Mouse (Mus musculus) hindbrain, embryonic 14.5 days (tissue): ENCODE measurements around the gene Farsa. TPM values are rescaled to one million over a fixed set of nuclear protein-coding genes. Genes with fewer than 3 reads are reported as not detected.
"Not testable (repeated sequence)": the region's sequence is repeated elsewhere in the genome, so short reads cannot be mapped to it uniquely, and the experiment has no call there.

Experiments
- ATAC-seq: fragments of 200-750 bp; cut with Nextera tagmentation; 2 replicates; pipeline ENCODE4 v1.8.0; 2017; ENCODE audit warnings: moderate number of reproducible peaks, mild to moderate bottlenecking, moderate TSS enrichment, moderate library complexity; ENCODE audit not compliant: low FRiP score
- DNase-seq: peaks from one replicate; pipeline ENCODE4 v3.0.0-alpha.2; 2015; ENCODE audit warnings: low spot score
- H3K27ac ChIP-seq: fragments of 300-500 bp; sonication (generic); 2 replicates; pipeline ENCODE4 v1.5.1; 2014; ENCODE audit warnings: mild to moderate bottlenecking, moderate library complexity
- H3K27me3 ChIP-seq: fragments of 300-500 bp; sonication (generic); 2 replicates; pipeline ENCODE4 v1.6.1; 2014; ENCODE audit warnings: mild to moderate bottlenecking, low read length, mixed read lengths; ENCODE audit not compliant: control insufficient read depth, insufficient read depth
- H3K36me3 ChIP-seq: fragments of 300-500 bp; sonication (generic); replicated peaks from 2 replicates; pipeline ENCODE4 v1.6.1; 2014; ENCODE audit not compliant: control insufficient read depth, insufficient read depth
- H3K4me1 ChIP-seq: fragments of 300-500 bp; sonication (generic); replicated peaks from 2 replicates; pipeline ENCODE4 v1.6.1; 2014; ENCODE audit warnings: antibody characterized with exemption, low read length, mixed read lengths; ENCODE audit not compliant: control insufficient read depth, insufficient read depth
- H3K4me2 ChIP-seq: fragments of 300-500 bp; sonication (generic); replicated peaks from 2 replicates; pipeline ENCODE4 v1.6.1; 2014; ENCODE audit warnings: mild to moderate bottlenecking, moderate library complexity
- H3K4me3 ChIP-seq: fragments of 300-500 bp; sonication (generic); replicated peaks from 2 replicates; pipeline ENCODE4 v1.5.1; 2014; ENCODE audit warnings: mild to moderate bottlenecking, low read length
- H3K9ac ChIP-seq: fragments of 300-500 bp; sonication (generic); 2 replicates; pipeline ENCODE4 v1.6.1; 2014
- H3K9me3 ChIP-seq: fragments of 300-500 bp; sonication (generic); 2 replicates; pipeline ENCODE4 v1.6.1; 2016; ENCODE audit warnings: low read length; ENCODE audit not compliant: control insufficient read depth
- WGBS: fragments of 180-500 bp; shearing (Covaris S2); extraction: QIAGEN DNeasy Blood & Tissue Kit; methylation state at CpG from one replicate; pipeline ENCODE4 v1.1.7; 2014; 5-methylcytosine and 5-hydroxymethylcytosine counted together
- polyA plus RNA-seq: library from polyadenylated mRNA; unstranded; fragments of >200 nt; fragmentation: Nextera tagmentation; extraction: Ambion mirVana; gene quantifications from 2 replicates; pipeline ENCODE4 v1.2.1, GENCODE M21; 2014

Farsa gene
- polyA plus RNA-seq, 1 experiment from 2014 or later: 87.8 TPM

- Histone ChIP-seq H3K4me2 (no peak overlapping the region), H3K4me3 (no peak overlapping the region), H3K9me3 (no peaks in the 10 kb centered on the region), H3K36me3 (peaks cover 21% of the 10 kb centered on the region), H3K9ac (no peak overlapping the region), H3K4me1 (peaks cover 16% of the 10 kb centered on the region), H3K27me3 (peaks cover 30% of the 10 kb centered on the region), H3K27ac (no peak overlapping the region)
- DNase-seq: no peak
- 86% methylated on average over 9 of the region's 9 CpGs for WGBS
- no peak for ATAC-seq
Measured at GRCm38 (mm10) chr8:84907037-84907436, 50.2 kb downstream of the Farsa start.

DNA sequence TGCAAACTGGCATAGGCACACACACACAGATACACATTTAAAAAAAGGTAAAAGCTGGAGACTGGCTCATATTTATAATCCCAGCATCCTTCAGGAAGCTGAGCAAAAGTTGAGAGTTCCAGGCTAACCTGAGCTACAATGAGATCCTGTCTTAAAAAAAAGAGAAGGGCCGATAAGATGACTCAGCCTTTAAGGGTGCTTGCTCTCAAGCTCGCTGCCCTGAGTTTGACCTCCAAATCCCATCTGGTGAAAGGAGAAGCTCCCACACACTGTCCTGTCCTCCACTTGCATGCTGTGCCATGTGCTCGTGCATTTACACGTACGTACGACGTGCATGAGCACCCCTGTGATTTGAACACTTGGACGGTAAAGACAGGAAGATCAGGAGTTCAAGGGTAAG lies 50.7 kb downstream of the Farsa start:
- Histone ChIP-seq H3K4me3 (no peak overlapping the region), H3K36me3 (peaks cover 25% of the 10 kb centered on the region), H3K9me3 (no peaks in the 10 kb centered on the region), H3K4me2 (no peak overlapping the region), H3K27ac (no peak overlapping the region), H3K4me1 (peaks cover 16% of the 10 kb centered on the region), H3K9ac (no peak overlapping the region), H3K27me3 (peaks cover 29% of the 10 kb centered on the region)
- DNase-seq: no peak
- no peak for ATAC-seq
- 79% methylated on average over 8 of the region's 8 CpGs for WGBS

- Histone ChIP-seq H3K4me3 (peak overlapping the region; percentile 32; the same call in 1 of the 2 replicates), H3K27me3 (peaks cover 24% of the 10 kb centered on the region), H3K4me1 (peaks cover 12% of the 10 kb centered on the region), H3K4me2 (peak overlapping the region; percentile 58), H3K36me3 (peaks cover 30% of the 10 kb centered on the region)
- not testable (repeated sequence) for H3K27ac ChIP-seq, DNase-seq, H3K9ac ChIP-seq, H3K9me3 ChIP-seq, ATAC-seq
- 28% methylated on average over 7 of the region's 7 CpGs for WGBS
Measured at GRCm38 (mm10) chr8:84907979-84908378, 51.2 kb downstream of the Farsa start.

GRCm38 (mm10) chr8:84908421-84909161 lies 51.8 kb downstream of the Farsa start, which contains the start of gene Dnase2a:
TSS of gene Dnase2a (plus strand) at chr8:84908560.
- H3K9me3 ChIP-seq: no peaks in the 10 kb centered on the region
- ATAC-seq: peak; percentile 79
- peak within 1 kb of the TSS; percentile 51; the same call in 1 of the 2 replicates for H3K9ac ChIP-seq
- peaks cover 20% of the 10 kb centered on the region for H3K27me3 ChIP-seq
- peak within 1 kb of the TSS; percentile 32 for H3K4me3 ChIP-seq
- H3K4me1 ChIP-seq: peaks cover 10% of the 10 kb centered on the region
- H3K4me2 ChIP-seq: peak within 1 kb of the TSS; percentile 58
- peak; percentile 82 for DNase-seq
- WGBS: 2% methylated on average over 45 of the region's 45 CpGs
- H3K36me3 ChIP-seq: peaks cover 36% of the 10 kb centered on the region
- no peak within 1 kb of the TSS for H3K27ac ChIP-seq

DNA sequence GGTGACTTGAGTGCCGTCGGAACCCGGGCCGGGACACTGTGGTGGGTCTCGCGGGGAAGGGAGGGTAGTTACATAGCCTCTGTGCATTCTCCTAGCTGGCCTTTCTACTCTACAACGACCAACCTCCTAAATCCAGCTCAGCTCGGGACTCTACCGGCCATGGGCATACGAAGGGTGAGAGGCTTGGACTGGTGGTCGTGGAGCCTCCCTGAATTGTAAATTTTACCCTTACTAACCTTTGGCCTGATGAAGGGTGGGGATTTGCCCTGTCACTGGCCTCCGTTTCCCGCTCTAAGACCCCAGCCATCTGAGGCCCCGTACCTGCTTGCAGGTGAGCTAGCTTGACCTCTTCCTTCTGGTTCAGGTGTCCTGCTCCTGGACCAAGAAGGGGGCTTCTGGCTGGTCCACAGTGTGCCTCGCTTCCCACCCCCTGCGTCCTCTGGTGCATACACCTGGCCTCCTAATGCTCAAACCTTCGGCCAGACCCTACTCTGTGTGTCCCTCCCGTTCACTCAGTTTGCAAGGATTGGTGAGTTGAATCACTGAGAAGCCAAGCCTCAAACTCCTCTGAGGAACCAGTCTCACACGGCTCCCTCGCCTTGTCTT lies 52.5 kb downstream of the Farsa start:
- peak overlapping the region; percentile 51; the same call in 1 of the 2 replicates for H3K9ac ChIP-seq
- DNase-seq (no peak), ATAC-seq (no peak)
- peaks cover 22% of the 10 kb centered on the region for H3K27me3 ChIP-seq
- H3K4me3 ChIP-seq: peak overlapping the region; percentile 32
- no peaks in the 10 kb centered on the region for H3K9me3 ChIP-seq
- peaks cover 42% of the 10 kb centered on the region for H3K36me3 ChIP-seq
- H3K4me2 ChIP-seq: peak overlapping the region; percentile 58
- H3K4me1 ChIP-seq: peaks cover 9% of the 10 kb centered on the region; the same call in 1 of the 2 replicates
- 50% methylated on average over 20 of the region's 20 CpGs for WGBS
- H3K27ac ChIP-seq: no peak overlapping the region

GRCm38 (mm10) chr8:84909949-84910348 lies 53.2 kb downstream of the Farsa start:
- Histone ChIP-seq H3K4me2 (no peak overlapping the region), H3K27ac (no peak overlapping the region), H3K4me1 (peaks cover 9% of the 10 kb centered on the region; the same call in 1 of the 2 replicates), H3K9me3 (no peaks in the 10 kb centered on the region), H3K36me3 (peaks cover 49% of the 10 kb centered on the region), H3K27me3 (peaks cover 29% of the 10 kb centered on the region), H3K9ac (no peak overlapping the region), H3K4me3 (no peak overlapping the region)
- WGBS: 88% methylated on average over 5 of the region's 5 CpGs
- ATAC-seq (no peak), DNase-seq (no peak)

GRCm38 (mm10) chr8:84910551-84910950 lies 53.8 kb downstream of the Farsa start:
- peaks cover 35% of the 10 kb centered on the region for H3K27me3 ChIP-seq

DNA sequence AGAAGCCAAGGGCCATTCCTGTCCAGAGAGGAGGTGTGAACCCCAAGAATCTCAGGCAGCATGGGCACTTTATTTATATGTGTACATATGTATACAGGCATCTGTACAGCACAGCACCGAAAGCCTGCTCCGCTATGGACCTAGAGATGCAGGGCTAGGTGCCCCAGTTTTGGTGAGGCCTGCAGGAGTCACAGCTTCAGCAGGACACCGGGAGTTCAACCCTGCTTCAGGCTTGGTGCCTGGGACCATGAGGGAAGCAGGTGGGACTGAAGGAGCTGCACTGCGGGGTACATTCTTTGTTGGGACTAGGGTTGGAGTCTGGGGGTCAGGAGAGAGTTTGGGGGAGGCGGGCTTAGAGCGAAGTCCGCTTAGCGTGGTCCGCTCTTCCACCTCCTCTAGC lies 55.1 kb downstream of the Farsa start:
- no peak overlapping the region for H3K27ac ChIP-seq
- 83% methylated on average over 9 of the region's 9 CpGs for WGBS
- peaks cover 46% of the 10 kb centered on the region for H3K27me3 ChIP-seq
- H3K9ac ChIP-seq: no peak overlapping the region
- H3K4me1 ChIP-seq: peaks cover 9% of the 10 kb centered on the region; the same call in 1 of the 2 replicates
- ATAC-seq (no peak), DNase-seq (no peak)
- no peak overlapping the region for H3K4me3 ChIP-seq
- H3K4me2 ChIP-seq: no peak overlapping the region
- peaks cover 68% of the 10 kb centered on the region for H3K36me3 ChIP-seq
- H3K9me3 ChIP-seq: no peaks in the 10 kb centered on the region

More at GRCm38 (mm10) chr8:84910551-84910950, 53.8 kb downstream of the Farsa start:
- no peak overlapping the region for H3K27ac ChIP-seq
- H3K4me2 ChIP-seq: no peak overlapping the region
- peaks cover 55% of the 10 kb centered on the region for H3K36me3 ChIP-seq
- H3K4me3 ChIP-seq: no peak overlapping the region
- no peak for ATAC-seq
- no peak for DNase-seq
- H3K9ac ChIP-seq: no peak overlapping the region
- no peaks in the 10 kb centered on the region for H3K9me3 ChIP-seq
- H3K4me1 ChIP-seq: peaks cover 9% of the 10 kb centered on the region; the same call in 1 of the 2 replicates
- WGBS: 90% methylated on average over 6 of the region's 6 CpGs

- Histone ChIP-seq H3K36me3 (peaks cover 73% of the 10 kb centered on the region), H3K4me3 (no peak overlapping the region), H3K9ac (no peak overlapping the region), H3K9me3 (no peaks in the 10 kb centered on the region), H3K27ac (no peak overlapping the region), H3K4me1 (peaks cover 9% of the 10 kb centered on the region; the same call in 1 of the 2 replicates), H3K27me3 (peaks cover 46% of the 10 kb centered on the region), H3K4me2 (peak overlapping the region; percentile 45; the same call in 1 of the 2 replicates)
- 24% methylated on average over 27 of the region's 27 CpGs for WGBS
- DNase-seq (no peak), ATAC-seq (no peak)
Measured at GRCm38 (mm10) chr8:84912391-84912790, 55.6 kb downstream of the Farsa start.
